Mouse (Mus musculus): ENCODE results near the gene Gm9495. TPM values are rescaled to one million over a fixed set of nuclear protein-coding genes. Genes with fewer than 3 reads are reported as not detected.

Gm9495 gene
- polyA plus RNA-seq, 1 experiment from 2014 or later = not detected

Other genes starting within 250 kb of the Gm9495 start
- gene Zfp930, start 244.5 kb downstream of the Gm9495 start, polyA plus RNA-seq (2015; fragmentation: Nextera tagmentation; extraction: Ambion mirVana) = 12.5 and 15.5 TPM in 2 replicates
- 3.5 and 4.0 TPM in 2 replicates for gene D130040H23Rik, start 182.5 kb downstream of the Gm9495 start, polyA plus RNA-seq (2015; fragmentation: Nextera tagmentation; extraction: Ambion mirVana)
- gene Gm7697, start 69.4 kb upstream of the Gm9495 start, polyA plus RNA-seq (2015; fragmentation: Nextera tagmentation; extraction: Ambion mirVana) = not detected in 2 replicates
- gene Zfp868, start 172.0 kb upstream of the Gm9495 start, polyA plus RNA-seq (2015; fragmentation: Nextera tagmentation; extraction: Ambion mirVana) = 13.7 and 14.2 TPM in 2 replicates
- 1.2 and 1.3 TPM in 2 replicates for gene Zfp964, start 200.9 kb upstream of the Gm9495 start, polyA plus RNA-seq (2015; fragmentation: Nextera tagmentation; extraction: Ambion mirVana)

Measured in heart, embryonic 15.5 days (tissue).